Mouse (Mus musculus) embryonic facial prominence, embryonic 15.5 days (tissue): Measurements from ENCODE around the gene Tln2. TPM values are rescaled to one million over a fixed set of nuclear protein-coding genes. Genes with fewer than 3 reads are reported as not detected.

Source experiments
- ATAC-seq: fragments of 200-750 bp; cut with Nextera tagmentation; 2 replicates; pipeline ENCODE4 v1.8.0; 2017; ENCODE audit warnings: low read depth, moderate TSS enrichment; ENCODE audit not compliant: insufficient number of reproducible peaks, low FRiP score, low TSS enrichment
- H3K27ac ChIP-seq: fragments of 300-500 bp; sonication (generic); replicated peaks from 2 replicates; pipeline ENCODE4 v1.5.1; 2015; ENCODE audit warnings: mild to moderate bottlenecking, inconsistent platforms
- H3K27me3 ChIP-seq: fragments of 300-500 bp; sonication (generic); 2 replicates; pipeline ENCODE4 v1.6.1; 2015; ENCODE audit warnings: inconsistent platforms
- H3K36me3 ChIP-seq: fragments of 300-500 bp; sonication (generic); 2 replicates; pipeline ENCODE4 v1.6.1; 2015; ENCODE audit warnings: mild to moderate bottlenecking, inconsistent platforms
- H3K4me1 ChIP-seq: fragments of 300-500 bp; sonication (generic); 2 replicates; pipeline ENCODE4 v1.6.1; 2015; ENCODE audit warnings: inconsistent platforms
- H3K4me2 ChIP-seq: fragments of 300-500 bp; sonication (generic); replicated peaks from 2 replicates; pipeline ENCODE4 v1.6.1; 2015; ENCODE audit warnings: mild to moderate bottlenecking, inconsistent platforms
- H3K4me3 ChIP-seq: fragments of 300-500 bp; sonication (generic); replicated peaks from 2 replicates; pipeline ENCODE4 v1.5.1; 2015; ENCODE audit warnings: mild to moderate bottlenecking, inconsistent platforms
- H3K9ac ChIP-seq: fragments of 300-500 bp; sonication (generic); 2 replicates; pipeline ENCODE4 v1.6.1; 2015; ENCODE audit warnings: inconsistent platforms
- H3K9me3 ChIP-seq: fragments of 300-500 bp; sonication (generic); replicated peaks from 2 replicates; pipeline ENCODE4 v1.6.1; 2016; ENCODE audit warnings: inconsistent platforms
- WGBS: fragments of 180-500 bp; shearing (Covaris S2); methylation state at CpG from one replicate; pipeline ENCODE4 v1.1.7; 2015; 5-methylcytosine and 5-hydroxymethylcytosine counted together
- polyA plus RNA-seq: library from polyadenylated mRNA; unstranded; fragments of >200 nt; fragmentation: Nextera tagmentation; extraction: Ambion mirVana; gene quantifications from 2 replicates; pipeline ENCODE4 v1.2.1, GENCODE M21; 2015

Gene Tln2
- polyA plus RNA-seq, 1 experiment from 2014 or later: 33.9 TPM

GRCm38 (mm10) chr9:67504669-67505260, 54.7 kb downstream of the Tln2 start:
- Histone ChIP-seq H3K4me1 (peaks cover 3% of the 10 kb centered on the region; the same call in 1 of the 2 replicates), H3K9me3 (no peaks in the 10 kb centered on the region), H3K4me2 (no peak overlapping the region), H3K27me3 (no peaks in the 10 kb centered on the region), H3K4me3 (no peak overlapping the region), H3K36me3 (no peaks in the 10 kb centered on the region), H3K9ac (no peak overlapping the region), H3K27ac (no peak overlapping the region)
- 73% methylated on average over 8 of the region's 8 CpGs for WGBS
- ATAC-seq: no peak

GRCm38 (mm10) chr9:67501801-67502200, 57.7 kb downstream of the Tln2 start:
- no peaks in the 10 kb centered on the region for H3K9me3 ChIP-seq
- no peak overlapping the region for H3K4me3 ChIP-seq
- H3K4me1 ChIP-seq: no peaks in the 10 kb centered on the region
- H3K27me3 ChIP-seq: no peaks in the 10 kb centered on the region
- ATAC-seq: no peak
- no peak overlapping the region for H3K9ac ChIP-seq
- H3K27ac ChIP-seq: no peak overlapping the region
- no peaks in the 10 kb centered on the region for H3K36me3 ChIP-seq
- 69% methylated on average over 1 of the region's 1 CpGs for WGBS
- H3K4me2 ChIP-seq: no peak overlapping the region

- H3K4me3 ChIP-seq: no peak overlapping the region
- ATAC-seq: no peak
- H3K27ac ChIP-seq: no peak overlapping the region
- no peak overlapping the region for H3K4me2 ChIP-seq
- no peaks in the 10 kb centered on the region for H3K27me3 ChIP-seq
- no peak overlapping the region for H3K9ac ChIP-seq
- 48% methylated on average over 2 of the region's 2 CpGs for WGBS
- H3K9me3 ChIP-seq: no peaks in the 10 kb centered on the region
- H3K36me3 ChIP-seq: no peaks in the 10 kb centered on the region
- H3K4me1 ChIP-seq: peaks cover 7% of the 10 kb centered on the region; the same call in 1 of the 2 replicates
These were observed 63.1 kb downstream of the Tln2 start for GRCm38 (mm10) chr9:67496368-67496767.

GRCm38 (mm10) chr9:67495350-67495749, 64.2 kb downstream of the Tln2 start:
- 35% methylated on average over 3 of the region's 3 CpGs for WGBS
- no peak overlapping the region for H3K4me2 ChIP-seq
- no peaks in the 10 kb centered on the region for H3K9me3 ChIP-seq
- peaks cover 7% of the 10 kb centered on the region; the same call in 1 of the 2 replicates for H3K4me1 ChIP-seq
- no peak overlapping the region for H3K27ac ChIP-seq
- no peaks in the 10 kb centered on the region for H3K36me3 ChIP-seq
- H3K9ac ChIP-seq: no peak overlapping the region
- H3K4me3 ChIP-seq: no peak overlapping the region
- ATAC-seq: no peak
- H3K27me3 ChIP-seq: no peaks in the 10 kb centered on the region

GRCm38 (mm10) chr9:67493876-67494552, 65.5 kb downstream of the Tln2 start:
- WGBS: 73% methylated on average over 8 of the region's 8 CpGs
- Histone ChIP-seq H3K27me3 (no peaks in the 10 kb centered on the region), H3K9me3 (no peaks in the 10 kb centered on the region), H3K27ac (no peak overlapping the region), H3K4me1 (peaks cover 7% of the 10 kb centered on the region; the same call in 1 of the 2 replicates), H3K9ac (no peak overlapping the region), H3K4me3 (no peak overlapping the region), H3K4me2 (no peak overlapping the region), H3K36me3 (no peaks in the 10 kb centered on the region)
- ATAC-seq: no peak

- WGBS: 79% methylated on average over 3 of the region's 3 CpGs
- H3K27ac ChIP-seq: no peak overlapping the region
- no peak overlapping the region for H3K4me2 ChIP-seq
- H3K9ac ChIP-seq: no peak overlapping the region
- H3K4me1 ChIP-seq: peaks cover 15% of the 10 kb centered on the region
- no peaks in the 10 kb centered on the region for H3K27me3 ChIP-seq
- H3K36me3 ChIP-seq: no peaks in the 10 kb centered on the region
- ATAC-seq: no peak
- no peaks in the 10 kb centered on the region for H3K9me3 ChIP-seq
- no peak overlapping the region for H3K4me3 ChIP-seq
These were observed 70.1 kb downstream of the Tln2 start for GRCm38 (mm10) chr9:67489370-67489769.

GRCm38 (mm10) chr9:67486621-67487020, 72.9 kb downstream of the Tln2 start:
- no peak overlapping the region for H3K27ac ChIP-seq
- no peaks in the 10 kb centered on the region for H3K9me3 ChIP-seq
- 80% methylated on average over 5 of the region's 5 CpGs for WGBS
- no peak overlapping the region for H3K4me2 ChIP-seq
- no peak for ATAC-seq
- peaks cover 21% of the 10 kb centered on the region for H3K4me1 ChIP-seq
- no peak overlapping the region for H3K4me3 ChIP-seq
- H3K9ac ChIP-seq: no peak overlapping the region
- no peaks in the 10 kb centered on the region for H3K27me3 ChIP-seq
- no peaks in the 10 kb centered on the region for H3K36me3 ChIP-seq

- Histone ChIP-seq H3K9me3 (no peaks in the 10 kb centered on the region), H3K4me3 (no peak overlapping the region), H3K9ac (no peak overlapping the region), H3K4me2 (no peak overlapping the region), H3K27ac (no peak overlapping the region), H3K4me1 (peaks cover 21% of the 10 kb centered on the region), H3K27me3 (no peaks in the 10 kb centered on the region), H3K36me3 (no peaks in the 10 kb centered on the region)
- 69% methylated on average over 15 of the region's 15 CpGs for WGBS
- ATAC-seq: no peak
These were observed 74.1 kb downstream of the Tln2 start for GRCm38 (mm10) chr9:67485169-67486072.

GRCm38 (mm10) chr9:67482277-67482676, 77.2 kb downstream of the Tln2 start:
- no peaks in the 10 kb centered on the region for H3K36me3 ChIP-seq
- H3K9me3 ChIP-seq: no peaks in the 10 kb centered on the region
- 75% methylated on average over 1 of the region's 1 CpGs for WGBS
- H3K4me1 ChIP-seq: peaks cover 21% of the 10 kb centered on the region
- no peak overlapping the region for H3K27ac ChIP-seq
- H3K4me3 ChIP-seq: no peak overlapping the region
- no peaks in the 10 kb centered on the region for H3K27me3 ChIP-seq
- no peak overlapping the region for H3K4me2 ChIP-seq
- no peak for ATAC-seq
- no peak overlapping the region for H3K9ac ChIP-seq

GRCm38 (mm10) chr9:67481851-67482250, 77.7 kb downstream of the Tln2 start:
- no peaks in the 10 kb centered on the region for H3K9me3 ChIP-seq
- 70% methylated on average over 1 of the region's 1 CpGs for whole genome bisulfite sequencing
- no peak for ATAC-seq
- no peaks in the 10 kb centered on the region for H3K27me3 ChIP-seq
- peaks cover 21% of the 10 kb centered on the region for H3K4me1 ChIP-seq
- H3K9ac ChIP-seq: no peak overlapping the region
- H3K4me3 ChIP-seq: no peak overlapping the region
- H3K4me2 ChIP-seq: no peak overlapping the region
- H3K36me3 ChIP-seq: no peaks in the 10 kb centered on the region
- H3K27ac ChIP-seq: no peak overlapping the region

- H3K9ac ChIP-seq: no peak overlapping the region
- H3K4me2 ChIP-seq: no peak overlapping the region
- no peak overlapping the region for H3K4me3 ChIP-seq
- ATAC-seq: no peak
- 0 out of 2 replicates have a peak, but pooled peaks cover 3% of the 10 kb centered on the region for H3K4me1 ChIP-seq
- H3K36me3 ChIP-seq: no peaks in the 10 kb centered on the region
- WGBS: 69% methylated on average over 3 of the region's 3 CpGs
- H3K27me3 ChIP-seq: no peaks in the 10 kb centered on the region
- H3K9me3 ChIP-seq: no peaks in the 10 kb centered on the region
- H3K27ac ChIP-seq: no peak overlapping the region
These were observed 82.1 kb downstream of the Tln2 start for GRCm38 (mm10) chr9:67477445-67477844.
